Mouse (Mus musculus): ENCODE measurements around the gene Olfr847. TPM values are rescaled to one million over a fixed set of nuclear protein-coding genes. Genes with fewer than 3 reads are reported as not detected.

The Olfr847 gene
- total RNA-seq (2014; rRNA removed) (not detected in 2 replicates), polyA plus RNA-seq (2015; fragmentation: Nextera tagmentation; extraction: Ambion mirVana) (not detected in 2 replicates)

- WGBS: 58% methylated on average over 1 of the region's 1 CpGs
- no peak for TF ChIP-seq CTCF (IDR thresholded peaks at IDR 0.05; ENCODE audit: low read depth)
- H3K4me2 ChIP-seq (ENCODE audit: low read depth): no peak within 1 kb of the TSS
- H3K36me3 ChIP-seq (ENCODE audit: insufficient read depth): no peaks in the 10 kb centered on the region
- no peaks in the 10 kb centered on the region for H3K4me1 ChIP-seq (ENCODE audit: insufficient read depth)
- no peak for DNase-seq
- no peak within 1 kb of the TSS for H3K4me3 ChIP-seq (ENCODE audit: low read depth, low read length)
- H3K27ac ChIP-seq (ENCODE audit: low read depth, low read length): no peak within 1 kb of the TSS
- peaks cover 5% of the 10 kb centered on the region; the same call in 1 of the 2 replicates for H3K9me3 ChIP-seq (ENCODE audit: low read length)
- H3K9ac ChIP-seq: no peak within 1 kb of the TSS
- no peaks in the 10 kb centered on the region for H3K27me3 ChIP-seq (ENCODE audit: insufficient read depth, low read length)
- no peak for ATAC-seq
Measured at GRCm38 (mm10) chr9:19378569-19378968, at the start of gene Olfr847. Olfr847 (minus strand) TSS chr9:19378669.

- 40% methylated on average over 1 of the region's 1 CpGs for WGBS
- no peak for DNase-seq
- TF ChIP-seq CTCF (IDR thresholded peaks at IDR 0.05; ENCODE audit: low read depth): no peak
- Histone ChIP-seq H3K36me3 (ENCODE audit: insufficient read depth) (no peaks in the 10 kb centered on the region), H3K4me3 (ENCODE audit: low read depth, low read length) (no peak within 1 kb of the TSS), H3K27ac (ENCODE audit: low read depth, low read length) (no peak within 1 kb of the TSS), H3K27me3 (ENCODE audit: insufficient read depth, low read length) (no peaks in the 10 kb centered on the region), H3K4me1 (ENCODE audit: insufficient read depth) (no peaks in the 10 kb centered on the region), H3K9me3 (ENCODE audit: low read length) (peaks cover 4% of the 10 kb centered on the region; the same call in 1 of the 2 replicates), H3K4me2 (ENCODE audit: low read depth) (no peak within 1 kb of the TSS), H3K9ac (no peak within 1 kb of the TSS)
- no peak for ATAC-seq
Measured at GRCm38 (mm10) chr9:19363905-19364304, 14.6 kb downstream of the Olfr847 start, which contains the start of gene Olfr846. Olfr846 (minus strand) TSS chr9:19364005.

GRCm38 (mm10) chr9:19336157-19336556 is 42.3 kb downstream of the Olfr847 start, which contains the start of gene Olfr845:
Olfr845 (plus strand) TSS chr9:19336457.
- Histone ChIP-seq H3K4me2 (ENCODE audit: low read depth) (no peak within 1 kb of the TSS), H3K9me3 (ENCODE audit: low read length) (no peaks in the 10 kb centered on the region), H3K4me3 (ENCODE audit: low read depth, low read length) (no peak within 1 kb of the TSS), H3K27ac (ENCODE audit: low read depth, low read length) (no peak within 1 kb of the TSS), H3K9ac (no peak within 1 kb of the TSS), H3K27me3 (ENCODE audit: insufficient read depth, low read length) (no peaks in the 10 kb centered on the region), H3K4me1 (ENCODE audit: insufficient read depth) (no peaks in the 10 kb centered on the region), H3K36me3 (ENCODE audit: insufficient read depth) (no peaks in the 10 kb centered on the region)
- no peak for ATAC-seq
- no peak for TF ChIP-seq CTCF (IDR thresholded peaks at IDR 0.05; ENCODE audit: low read depth)
- no peak for DNase-seq
- WGBS: 71% methylated on average over 1 of the region's 1 CpGs

Other genes starting within 250 kb of the Olfr847 start
- gene Olfr837, start 242.4 kb downstream of the Olfr847 start, total RNA-seq (2014; rRNA removed): not detected in 2 replicates
- gene Olfr837, start 242.4 kb downstream of the Olfr847 start, polyA plus RNA-seq (2015; fragmentation: Nextera tagmentation; extraction: Ambion mirVana): not detected in 2 replicates
- not detected in 2 replicates for gene Olfr839-ps1, start 201.4 kb downstream of the Olfr847 start, total RNA-seq (2014; rRNA removed)
- gene Olfr839-ps1, start 201.4 kb downstream of the Olfr847 start, polyA plus RNA-seq (2015; fragmentation: Nextera tagmentation; extraction: Ambion mirVana): not detected in 2 replicates
- gene Olfr843, start 126.7 kb downstream of the Olfr847 start, total RNA-seq (2014; rRNA removed): not detected in 2 replicates
- not detected in 2 replicates for gene Olfr843, start 126.7 kb downstream of the Olfr847 start, polyA plus RNA-seq (2015; fragmentation: Nextera tagmentation; extraction: Ambion mirVana)
- gene Olfr844, start 62.3 kb downstream of the Olfr847 start, total RNA-seq (2014; rRNA removed): not detected in 2 replicates
- gene Olfr844, start 62.3 kb downstream of the Olfr847 start, polyA plus RNA-seq (2015; fragmentation: Nextera tagmentation; extraction: Ambion mirVana): not detected in 2 replicates
- not detected in 2 replicates for gene Olfr845, start 42.2 kb downstream of the Olfr847 start, total RNA-seq (2014; rRNA removed)
- gene Olfr845, start 42.2 kb downstream of the Olfr847 start, polyA plus RNA-seq (2015; fragmentation: Nextera tagmentation; extraction: Ambion mirVana): not detected in 2 replicates
- not detected in 2 replicates for gene Olfr846, start 14.7 kb downstream of the Olfr847 start, total RNA-seq (2014; rRNA removed)
- gene Olfr846, start 14.7 kb downstream of the Olfr847 start, polyA plus RNA-seq (2015; fragmentation: Nextera tagmentation; extraction: Ambion mirVana): not detected in 2 replicates
- gene Olfr849, start 61.6 kb upstream of the Olfr847 start, total RNA-seq (2014; rRNA removed): not detected in 2 replicates
- not detected in 2 replicates for gene Olfr849, start 61.6 kb upstream of the Olfr847 start, polyA plus RNA-seq (2015; fragmentation: Nextera tagmentation; extraction: Ambion mirVana)
- gene Olfr850, start 99.6 kb upstream of the Olfr847 start, total RNA-seq (2014; rRNA removed): not detected in 2 replicates
- not detected in 2 replicates for gene Olfr850, start 99.6 kb upstream of the Olfr847 start, polyA plus RNA-seq (2015; fragmentation: Nextera tagmentation; extraction: Ambion mirVana)
- not detected in 2 replicates for gene Olfr851, start 114.6 kb upstream of the Olfr847 start, total RNA-seq (2014; rRNA removed)
- not detected in 2 replicates for gene Olfr851, start 114.6 kb upstream of the Olfr847 start, polyA plus RNA-seq (2015; fragmentation: Nextera tagmentation; extraction: Ambion mirVana)
- not detected in 2 replicates for gene Olfr853, start 162.4 kb upstream of the Olfr847 start, total RNA-seq (2014; rRNA removed)
- not detected in 2 replicates for gene Olfr853, start 162.4 kb upstream of the Olfr847 start, polyA plus RNA-seq (2015; fragmentation: Nextera tagmentation; extraction: Ambion mirVana)
- not detected in 2 replicates for gene Olfr854, start 188.7 kb upstream of the Olfr847 start, total RNA-seq (2014; rRNA removed)
- gene Olfr854, start 188.7 kb upstream of the Olfr847 start, polyA plus RNA-seq (2015; fragmentation: Nextera tagmentation; extraction: Ambion mirVana): not detected in 2 replicates
- gene Olfr855, start 203.9 kb upstream of the Olfr847 start, total RNA-seq (2014; rRNA removed): not detected in 2 replicates
- gene Olfr855, start 203.9 kb upstream of the Olfr847 start, polyA plus RNA-seq (2015; fragmentation: Nextera tagmentation; extraction: Ambion mirVana): not detected in 2 replicates
- 43.3 and 49.5 TPM in 2 replicates for gene Zfp317, start 243.4 kb upstream of the Olfr847 start, total RNA-seq (2014; rRNA removed)
- 19.9 and 23.9 TPM in 2 replicates for gene Zfp317, start 243.4 kb upstream of the Olfr847 start, polyA plus RNA-seq (2015; fragmentation: Nextera tagmentation; extraction: Ambion mirVana)

All from forebrain, postnatal 0 days (tissue).